Mouse (Mus musculus) left cerebral cortex, adult 18-20 months (tissue): ENCODE data around the gene Sept9. TPM values are rescaled to one million over a fixed set of nuclear protein-coding genes. Genes with fewer than 3 reads are reported as not detected.

Source experiments
- DNase-seq, 2 experiments: peaks; one replicate each; pipeline ENCODE4 v3.0.0; 2021 to 2022; ENCODE audit warnings: low spot score in 2 of 2, mixed read lengths in 1 of 2
- total RNA-seq, 2 experiments: library from RNA; stranded (reverse); gene quantifications; 2 replicates each; pipeline ENCODE4 v1.2.3; 2021

The Sept9 gene
- total RNA-seq, 2 experiments from 2014 or later = 82.6 to 90.6 TPM

GRCm38 (mm10) chr11:117285606-117285931, 86.1 kb downstream of the Sept9 start:
- DNase-seq = no peak

GRCm38 (mm10) chr11:117287792-117288191, 88.3 kb downstream of the Sept9 start:
- no peak for DNase-seq

GRCm38 (mm10) chr11:117288765-117289164, 89.3 kb downstream of the Sept9 start:
- DNase-seq = no peak

GRCm38 (mm10) chr11:117291271-117292059, 92.0 kb downstream of the Sept9 start:
- DNase-seq = no peak

GRCm38 (mm10) chr11:117292446-117292845, 93.0 kb downstream of the Sept9 start:
- no peak for DNase-seq

- no peak for DNase-seq
Observed at GRCm38 (mm10) chr11:117295266-117295665, 95.8 kb downstream of the Sept9 start.

- DNase-seq = no peak
Observed at GRCm38 (mm10) chr11:117296116-117296499, 96.6 kb downstream of the Sept9 start.

- DNase-seq = no peak
Observed at GRCm38 (mm10) chr11:117296500-117297189, 97.2 kb downstream of the Sept9 start.

- no peak for DNase-seq
Observed at GRCm38 (mm10) chr11:117297190-117297829, 97.8 kb downstream of the Sept9 start.

GRCm38 (mm10) chr11:117299741-117300140, 100.3 kb downstream of the Sept9 start:
- no peak for DNase-seq

- DNase-seq = no peak
Observed at GRCm38 (mm10) chr11:117300809-117301208, 101.3 kb downstream of the Sept9 start.

- peak in 1 of 2 experiments; percentile 55 for DNase-seq
Observed at GRCm38 (mm10) chr11:117301716-117302115, 102.3 kb downstream of the Sept9 start.

- DNase-seq = no peak
Observed at GRCm38 (mm10) chr11:117302371-117302770, 102.9 kb downstream of the Sept9 start.

- no peak for DNase-seq
Observed at GRCm38 (mm10) chr11:117305509-117306188, 106.2 kb downstream of the Sept9 start.

- DNase-seq = no peak
Observed at GRCm38 (mm10) chr11:117306311-117307088, 107.0 kb downstream of the Sept9 start.

- DNase-seq = peak in 1 of 2 experiments; percentile 41
Observed at GRCm38 (mm10) chr11:117307895-117308786, 108.7 kb downstream of the Sept9 start.

- no peak for DNase-seq
Observed at GRCm38 (mm10) chr11:117309108-117309917, 109.9 kb downstream of the Sept9 start.

GRCm38 (mm10) chr11:117309918-117310287, 110.4 kb downstream of the Sept9 start:
- no peak for DNase-seq
